In genomic region chr2:173737222-173737989, GRCm38 (mm10) we compare ENCODE assay signal across 8 mouse cellular contexts. TPM values are rescaled to one million over a fixed set of nuclear protein-coding genes. Genes with fewer than 3 reads are reported as not detected.
DNase-seq lines count a peak whose midpoint lies in the region; ATAC-seq and TF ChIP-seq lines count a peak whose summit lies in the region.

TSS of gene Vapb (plus strand) at chr2:173737511.

- 1% methylated on average over 70 of the region's 70 CpGs for WGBS in forebrain, embryonic 10.5 days
- under 1% methylated on average over 70 of the region's 70 CpGs for WGBS in heart, embryonic 15.5 days
- under 1% methylated on average over 66 of the region's 70 CpGs for WGBS in liver, embryonic 14.5 days (ENCODE audit: insufficient replicate concordance)
- WGBS in neural tube, embryonic 11.5 days = 1% methylated on average over 70 of the region's 70 CpGs
- under 1% methylated on average over 69 of the region's 70 CpGs for WGBS in stomach, postnatal 0 days

- peak within 1 kb of the TSS; percentile 82 for H3K4me2 ChIP-seq in heart, embryonic 15.5 days
- H3K4me2 ChIP-seq in liver, embryonic 14.5 days (ENCODE audit: low read depth) = peak within 1 kb of the TSS; percentile 83
- peak within 1 kb of the TSS; percentile 80 for H3K4me2 ChIP-seq in neural tube, embryonic 11.5 days (ENCODE audit: low read depth)
- peak within 1 kb of the TSS; percentile 86 for H3K4me2 ChIP-seq in stomach, postnatal 0 days (replicated peaks; ENCODE audit: low read depth)

- H3K9ac ChIP-seq in heart, embryonic 15.5 days = peak within 1 kb of the TSS; percentile 72
- peak within 1 kb of the TSS; percentile 80 for H3K9ac ChIP-seq in liver, embryonic 14.5 days (replicated peaks)
- peak within 1 kb of the TSS; percentile 90 for H3K9ac ChIP-seq in neural tube, embryonic 11.5 days (ENCODE audit: low read length)
- H3K9ac ChIP-seq in stomach, postnatal 0 days (ENCODE audit: low read length) = peak within 1 kb of the TSS; percentile 89

- H3K4me3 ChIP-seq in forebrain, embryonic 10.5 days = peak within 1 kb of the TSS; percentile 83
- H3K4me3 ChIP-seq in heart, embryonic 15.5 days = peak within 1 kb of the TSS; percentile 85
- peak within 1 kb of the TSS; percentile 71 to 83 for H3K4me3 ChIP-seq in liver, embryonic 14.5 days (ENCODE audit: insufficient read depth in 1 of 2, low read depth in 2 of 2, low read length in 2 of 2)
- H3K4me3 ChIP-seq in neural tube, embryonic 11.5 days (ENCODE audit: low read depth, low read length) = peak within 1 kb of the TSS; percentile 81
- H3K4me3 ChIP-seq in stomach, postnatal 0 days (ENCODE audit: low read depth, low read length) = peak within 1 kb of the TSS; percentile 85

- no peak for TF ChIP-seq EP300 in liver, embryonic 14.5 days (IDR thresholded peaks at IDR 0.05; ENCODE audit: low read depth)
- TF ChIP-seq EP300 in stomach, postnatal 0 days (optimal IDR thresholded peaks at IDR 0.05) = no peak

- DNase-seq in CD8-positive naive resting alpha-beta T cell, adult 2 months (ENCODE audit: low read depth in 2 of 2, low spot score in 2 of 2) = peak; percentile 99
- peak; percentile 94 for DNase-seq in c-Kit-positive CD71-negative TER-119-negative erythroid progenitor cells, embryonic 14.5 days (ENCODE audit: low read depth)
- peak; percentile 99 for DNase-seq in forebrain, embryonic 10.5 days (ENCODE audit: extremely low spot score, low spot score)
- peak; percentile 99 to 100 for DNase-seq in kidney, postnatal 25 days
- DNase-seq in liver, embryonic 14.5 days (ENCODE audit: low read depth in 3 of 3, low spot score in 3 of 3) = peak; percentile 91 to 93 (median 93)
- peak; percentile 99 for DNase-seq in neural tube, embryonic 11.5 days (ENCODE audit: low spot score)
- peak; percentile 99 for DNase-seq in stomach, postnatal 0 days (ENCODE audit: low spot score)

- peaks cover 8% of the 10 kb centered on the region for H3K36me3 ChIP-seq in forebrain, embryonic 10.5 days (replicated peaks)
- H3K36me3 ChIP-seq in heart, embryonic 15.5 days = no peaks in the 10 kb centered on the region
- no peaks in the 10 kb centered on the region for H3K36me3 ChIP-seq in liver, embryonic 14.5 days (replicated peaks; ENCODE audit: control insufficient read depth, insufficient read depth, low read depth)
- no peaks in the 10 kb centered on the region; the same call in 1 of the 2 replicates for H3K36me3 ChIP-seq in neural tube, embryonic 11.5 days (ENCODE audit: control insufficient read depth, insufficient read depth, low read length)
- H3K36me3 ChIP-seq in stomach, postnatal 0 days (ENCODE audit: control insufficient read depth, insufficient read depth, low read length) = no peaks in the 10 kb centered on the region; the same call in 1 of the 2 replicates

- no peaks in the 10 kb centered on the region for H3K9me3 ChIP-seq in forebrain, embryonic 10.5 days
- H3K9me3 ChIP-seq in heart, embryonic 15.5 days (replicated peaks) = no peaks in the 10 kb centered on the region
- H3K9me3 ChIP-seq in liver, embryonic 14.5 days (ENCODE audit: control insufficient read depth, low read length) = no peaks in the 10 kb centered on the region
- no peaks in the 10 kb centered on the region for H3K9me3 ChIP-seq in neural tube, embryonic 11.5 days (ENCODE audit: control insufficient read depth, low read length)
- H3K9me3 ChIP-seq in stomach, postnatal 0 days (ENCODE audit: control insufficient read depth, low read length) = no peaks in the 10 kb centered on the region

- peaks cover 25% of the 10 kb centered on the region for H3K4me1 ChIP-seq in forebrain, embryonic 10.5 days
- H3K4me1 ChIP-seq in heart, embryonic 15.5 days (replicated peaks) = peaks cover 14% of the 10 kb centered on the region
- peaks cover 8 to 22% of the 10 kb centered on the region in 2 experiments for H3K4me1 ChIP-seq in liver, embryonic 14.5 days (replicated peaks; ENCODE audit: control insufficient read depth in 2 of 2, insufficient read depth in 2 of 2, low read length in 1 of 2)
- H3K4me1 ChIP-seq in neural tube, embryonic 11.5 days (ENCODE audit: control insufficient read depth, insufficient read depth, low read length) = peaks cover 14% of the 10 kb centered on the region
- peaks cover 9% of the 10 kb centered on the region for H3K4me1 ChIP-seq in stomach, postnatal 0 days (replicated peaks; ENCODE audit: control insufficient read depth, insufficient read depth)

- peak within 1 kb of the TSS; percentile 92 for H3K27ac ChIP-seq in forebrain, embryonic 10.5 days
- peak within 1 kb of the TSS; percentile 72 for H3K27ac ChIP-seq in heart, embryonic 15.5 days
- no peak within 1 kb of the TSS; the same call in 1 of the 2 replicates for H3K27ac ChIP-seq in liver, embryonic 14.5 days
- 0 out of 2 replicates have a peak within 1 kb of the TSS, but pooled peaks have one; percentile 49 for H3K27ac ChIP-seq in neural tube, embryonic 11.5 days (ENCODE audit: low read depth, low read length)
- H3K27ac ChIP-seq in stomach, postnatal 0 days (replicated peaks) = peak within 1 kb of the TSS; percentile 86

- TF ChIP-seq CTCF in liver, embryonic 14.5 days (IDR thresholded peaks at IDR 0.05; ENCODE audit: low read depth) = peak; percentile 49
- TF ChIP-seq CTCF in stomach, postnatal 0 days (IDR thresholded peaks at IDR 0.05; ENCODE audit: low read depth) = peak; percentile 55

- H3K27me3 ChIP-seq in forebrain, embryonic 10.5 days (ENCODE audit: poor library complexity, severe bottlenecking) = no peaks in the 10 kb centered on the region
- no peaks in the 10 kb centered on the region for H3K27me3 ChIP-seq in heart, embryonic 15.5 days
- H3K27me3 ChIP-seq in liver, embryonic 14.5 days (ENCODE audit: control insufficient read depth, insufficient read depth, low read length) = no peaks in the 10 kb centered on the region
- no peaks in the 10 kb centered on the region for H3K27me3 ChIP-seq in neural tube, embryonic 11.5 days (ENCODE audit: control insufficient read depth, insufficient read depth, low read length)
- H3K27me3 ChIP-seq in stomach, postnatal 0 days (ENCODE audit: control insufficient read depth, insufficient read depth, low read length) = no peaks in the 10 kb centered on the region

- peak; percentile 97 for ATAC-seq in heart, embryonic 15.5 days (replicated peaks; ENCODE audit: insufficient number of reproducible peaks, insufficient read depth, low FRiP score, low read depth)
- peak; percentile 97 for ATAC-seq in liver, embryonic 14.5 days (ENCODE audit: insufficient read depth)
- ATAC-seq in neural tube, embryonic 11.5 days (ENCODE audit: insufficient read depth, low FRiP score, low TSS enrichment) = peak; percentile 96
- ATAC-seq in stomach, postnatal 0 days (ENCODE audit: low FRiP score, low TSS enrichment) = peak; percentile 97

RNA-seq across cellular contexts. Expression of gene Vapb, which starts in this region (rescaled TPM):
- 8.8 and 10.2 TPM in 2 replicates for polyA plus RNA-seq in forebrain, embryonic 10.5 days (2016; fragmentation: Nextera tagmentation; extraction: Ambion mirVana)
- polyA plus RNA-seq in heart, embryonic 15.5 days (2015; fragmentation: Nextera tagmentation; extraction: Ambion mirVana) = 8.0 and 9.8 TPM in 2 replicates
- polyA plus RNA-seq in liver, embryonic 14.5 days (2012; rRNA removed) = 3.8 and 8.3 TPM in 2 replicates
- polyA plus RNA-seq in liver, embryonic 14.5 days (2014; fragmentation: Nextera tagmentation; extraction: Ambion mirVana) = 4.2 and 5.8 TPM in 2 replicates
- polyA plus RNA-seq in neural tube, embryonic 11.5 days (2014; fragmentation: Nextera tagmentation; extraction: Ambion mirVana) = 15.2 and 17.2 TPM in 2 replicates
- 11.1 and 13.1 TPM in 2 replicates for polyA plus RNA-seq in stomach, postnatal 0 days (2015; fragmentation: Nextera tagmentation; extraction: Ambion mirVana)
